Mouse (Mus musculus): ENCODE results near the gene Srgap2. TPM values are rescaled to one million over a fixed set of nuclear protein-coding genes. Genes with fewer than 3 reads are reported as not detected.

The Srgap2 gene
- polyA plus RNA-seq, 1 experiment from 2014 or later: 14.5 TPM

- H3K4me2 ChIP-seq: no peak overlapping the region
- H3K36me3 ChIP-seq (ENCODE audit: poor library complexity, severe bottlenecking): peaks cover 27% of the 10 kb centered on the region
- no peaks in the 10 kb centered on the region for H3K27me3 ChIP-seq
- WGBS: 90% methylated on average over 4 of the region's 4 CpGs
- no peaks in the 10 kb centered on the region for H3K4me1 ChIP-seq
- no peak overlapping the region for H3K4me3 ChIP-seq
- H3K9ac ChIP-seq: no peak overlapping the region
- no peak for ATAC-seq
- H3K9me3 ChIP-seq (replicated peaks): no peaks in the 10 kb centered on the region
- no peak overlapping the region for H3K27ac ChIP-seq
Measured at GRCm38 (mm10) chr1:131284616-131285015, 242.5 kb downstream of the Srgap2 start.

- peak; percentile 28; the same call in 1 of the 2 replicates for ATAC-seq
- no peak overlapping the region for H3K4me3 ChIP-seq
- 75% methylated on average over 1 of the region's 1 CpGs for WGBS
- no peaks in the 10 kb centered on the region for H3K27me3 ChIP-seq
- H3K4me2 ChIP-seq: no peak overlapping the region
- H3K36me3 ChIP-seq (ENCODE audit: poor library complexity, severe bottlenecking): peaks cover 22% of the 10 kb centered on the region
- H3K9ac ChIP-seq: no peak overlapping the region
- no peaks in the 10 kb centered on the region for H3K4me1 ChIP-seq
- no peaks in the 10 kb centered on the region for H3K9me3 ChIP-seq (replicated peaks)
- H3K27ac ChIP-seq: no peak overlapping the region
Measured at GRCm38 (mm10) chr1:131284167-131284566, 243.0 kb downstream of the Srgap2 start.

GRCm38 (mm10) chr1:131281731-131282130, 245.4 kb downstream of the Srgap2 start:
- WGBS: 55% methylated on average over 4 of the region's 4 CpGs
- Histone ChIP-seq H3K27me3 (no peaks in the 10 kb centered on the region), H3K36me3 (ENCODE audit: poor library complexity, severe bottlenecking) (peaks cover 11% of the 10 kb centered on the region), H3K4me3 (no peak overlapping the region), H3K27ac (no peak overlapping the region), H3K9me3 (replicated peaks) (no peaks in the 10 kb centered on the region), H3K4me2 (no peak overlapping the region), H3K9ac (no peak overlapping the region), H3K4me1 (no peaks in the 10 kb centered on the region)
- no peak for ATAC-seq

- Histone ChIP-seq H3K27me3 (no peaks in the 10 kb centered on the region), H3K4me2 (no peak overlapping the region), H3K4me1 (no peaks in the 10 kb centered on the region), H3K36me3 (ENCODE audit: poor library complexity, severe bottlenecking) (no peaks in the 10 kb centered on the region), H3K27ac (no peak overlapping the region), H3K4me3 (no peak overlapping the region), H3K9me3 (replicated peaks) (no peaks in the 10 kb centered on the region), H3K9ac (no peak overlapping the region)
- 64% methylated on average over 3 of the region's 3 CpGs for WGBS
- no peak for ATAC-seq
Measured at GRCm38 (mm10) chr1:131280280-131280679, 246.9 kb downstream of the Srgap2 start.

- no peak for ATAC-seq
- H3K27ac ChIP-seq: no peak within 1 kb of the TSS
- H3K27me3 ChIP-seq: no peaks in the 10 kb centered on the region
- no peaks in the 10 kb centered on the region for H3K9me3 ChIP-seq (replicated peaks)
- H3K4me2 ChIP-seq: no peak within 1 kb of the TSS
- H3K9ac ChIP-seq: 0 out of 2 replicates have a peak within 1 kb of the TSS, but pooled peaks have one; percentile 8
- H3K36me3 ChIP-seq (ENCODE audit: poor library complexity, severe bottlenecking): no peaks in the 10 kb centered on the region
- no peak within 1 kb of the TSS for H3K4me3 ChIP-seq
- no peaks in the 10 kb centered on the region for H3K4me1 ChIP-seq
- 39% methylated on average over 4 of the region's 4 CpGs for WGBS
Measured at GRCm38 (mm10) chr1:131279456-131279776, 247.7 kb downstream of the Srgap2 start, which contains the start of gene Ikbke. TSS of gene Ikbke (minus strand) at chr1:131279606.

- no peaks in the 10 kb centered on the region for H3K4me1 ChIP-seq
- no peaks in the 10 kb centered on the region for H3K27me3 ChIP-seq
- no peak overlapping the region for H3K4me2 ChIP-seq
- WGBS: 52% methylated on average over 8 of the region's 8 CpGs
- no peak overlapping the region for H3K4me3 ChIP-seq
- H3K9ac ChIP-seq: 0 out of 2 replicates have a peak overlapping the region, but pooled peaks have one; percentile 8
- H3K36me3 ChIP-seq (ENCODE audit: poor library complexity, severe bottlenecking): no peaks in the 10 kb centered on the region
- ATAC-seq: no peak
- no peak overlapping the region for H3K27ac ChIP-seq
- H3K9me3 ChIP-seq (replicated peaks): no peaks in the 10 kb centered on the region
Measured at GRCm38 (mm10) chr1:131278606-131279455, 248.3 kb downstream of the Srgap2 start.

- Histone ChIP-seq H3K27ac (no peak overlapping the region), H3K4me1 (no peaks in the 10 kb centered on the region), H3K4me3 (no peak overlapping the region), H3K9ac (no peak overlapping the region), H3K36me3 (ENCODE audit: poor library complexity, severe bottlenecking) (no peaks in the 10 kb centered on the region), H3K27me3 (no peaks in the 10 kb centered on the region), H3K4me2 (no peak overlapping the region), H3K9me3 (replicated peaks) (no peaks in the 10 kb centered on the region)
- ATAC-seq: no peak
Measured at GRCm38 (mm10) chr1:131276831-131277230, 250.3 kb downstream of the Srgap2 start.

GRCm38 (mm10) chr1:131275577-131275976, 251.6 kb downstream of the Srgap2 start:
- Histone ChIP-seq H3K9ac (no peak overlapping the region), H3K27ac (no peak overlapping the region), H3K4me2 (no peak overlapping the region), H3K4me3 (no peak overlapping the region), H3K27me3 (no peaks in the 10 kb centered on the region), H3K36me3 (ENCODE audit: poor library complexity, severe bottlenecking) (no peaks in the 10 kb centered on the region), H3K9me3 (replicated peaks) (no peaks in the 10 kb centered on the region), H3K4me1 (no peaks in the 10 kb centered on the region)
- 80% methylated on average over 14 of the region's 14 CpGs for WGBS
- ATAC-seq: no peak

GRCm38 (mm10) chr1:131274725-131275539, 252.2 kb downstream of the Srgap2 start:
- Histone ChIP-seq H3K9ac (no peak overlapping the region), H3K4me1 (peaks cover 2% of the 10 kb centered on the region; the same call in 1 of the 2 replicates), H3K4me3 (no peak overlapping the region), H3K27me3 (no peaks in the 10 kb centered on the region), H3K4me2 (no peak overlapping the region), H3K27ac (no peak overlapping the region), H3K9me3 (replicated peaks) (no peaks in the 10 kb centered on the region), H3K36me3 (ENCODE audit: poor library complexity, severe bottlenecking) (no peaks in the 10 kb centered on the region)
- no peak for ATAC-seq
- WGBS: 52% methylated on average over 22 of the region's 22 CpGs

- Histone ChIP-seq H3K27ac (no peak overlapping the region), H3K4me1 (peaks cover 5% of the 10 kb centered on the region; the same call in 1 of the 2 replicates), H3K9me3 (replicated peaks) (no peaks in the 10 kb centered on the region), H3K4me3 (no peak overlapping the region), H3K9ac (no peak overlapping the region), H3K27me3 (no peaks in the 10 kb centered on the region; the same call in 1 of the 2 replicates), H3K4me2 (peak overlapping the region; percentile 41), H3K36me3 (ENCODE audit: poor library complexity, severe bottlenecking) (no peaks in the 10 kb centered on the region)
- ATAC-seq: peak; percentile 67
- 31% methylated on average over 22 of the region's 22 CpGs for WGBS
Measured at GRCm38 (mm10) chr1:131269797-131270578, 257.2 kb downstream of the Srgap2 start.

- no peaks in the 10 kb centered on the region; the same call in 1 of the 2 replicates for H3K27me3 ChIP-seq
- H3K4me3 ChIP-seq: no peak overlapping the region
- H3K9me3 ChIP-seq (replicated peaks): no peaks in the 10 kb centered on the region
- ATAC-seq: no peak
- H3K27ac ChIP-seq: no peak overlapping the region
- no peaks in the 10 kb centered on the region for H3K36me3 ChIP-seq (ENCODE audit: poor library complexity, severe bottlenecking)
- H3K4me1 ChIP-seq: peaks cover 5% of the 10 kb centered on the region; the same call in 1 of the 2 replicates
- 85% methylated on average over 10 of the region's 10 CpGs for WGBS
- no peak overlapping the region for H3K9ac ChIP-seq
- H3K4me2 ChIP-seq: no peak overlapping the region
Measured at GRCm38 (mm10) chr1:131268776-131269175, 258.4 kb downstream of the Srgap2 start.
